Mouse (Mus musculus): Measurements from ENCODE around the gene Pwwp2b. TPM values are rescaled to one million over a fixed set of nuclear protein-coding genes. Genes with fewer than 3 reads are reported as not detected.

Pwwp2b gene
- polyA plus RNA-seq, 1 experiment from 2014 or later, result 4.3 TPM

DNA sequence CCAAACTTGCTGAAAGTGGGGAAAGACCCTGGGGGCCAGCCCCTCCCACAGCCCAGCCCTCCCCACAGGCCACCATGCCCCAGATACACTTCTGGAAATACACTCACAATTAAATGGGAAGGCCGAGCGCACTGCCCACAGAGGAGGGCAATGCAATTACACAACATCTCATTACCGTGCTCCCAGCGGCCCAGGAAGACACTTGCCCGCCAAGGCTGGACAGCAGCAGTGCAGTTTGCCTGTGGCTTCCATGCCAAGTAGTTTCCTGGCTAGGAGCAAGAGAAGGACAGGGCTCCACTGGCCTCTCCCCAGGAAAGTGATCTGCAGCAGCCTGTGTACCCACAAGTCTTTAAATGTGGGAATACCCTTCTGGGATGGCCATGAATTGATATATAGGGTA lies 64.4 kb downstream of the Pwwp2b start:
- H3K4me1 ChIP-seq, result peaks cover 32% of the 10 kb centered on the region
- WGBS, result 85% methylated on average over 5 of the region's 5 CpGs
- H3K9me3 ChIP-seq (replicated peaks), result no peaks in the 10 kb centered on the region
- H3K27ac ChIP-seq (replicated peaks), result no peak overlapping the region
- H3K4me3 ChIP-seq, result no peak overlapping the region
- H3K36me3 ChIP-seq, result no peaks in the 10 kb centered on the region
- DNase-seq (ENCODE audit: low spot score), result no peak
- peaks cover 27% of the 10 kb centered on the region for H3K27me3 ChIP-seq (ENCODE audit: low read depth, poor library complexity, severe bottlenecking)

DNA sequence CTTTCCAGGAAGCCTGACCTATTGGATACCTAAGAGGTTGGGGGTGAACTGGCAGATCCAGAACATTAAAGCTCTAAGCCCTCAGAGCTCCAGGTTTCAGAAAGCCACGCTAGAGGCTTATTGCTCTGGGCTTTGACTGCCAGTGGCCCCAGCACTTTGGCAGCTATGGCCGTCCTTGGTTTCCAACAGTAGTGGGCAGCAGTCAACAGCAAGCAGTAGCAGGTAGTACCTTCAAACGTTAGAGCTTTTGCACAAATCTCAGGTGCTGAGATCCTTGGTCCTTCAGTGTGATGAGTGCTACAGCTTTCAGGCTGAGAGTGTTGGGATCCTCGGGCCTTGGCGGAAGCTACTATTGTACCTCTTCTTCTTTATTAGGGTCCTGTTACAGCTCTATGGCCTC lies 65.1 kb downstream of the Pwwp2b start:
- H3K36me3 ChIP-seq, result no peaks in the 10 kb centered on the region
- 86% methylated on average over 5 of the region's 5 CpGs for WGBS
- H3K27me3 ChIP-seq (ENCODE audit: low read depth, poor library complexity, severe bottlenecking), result peaks cover 27% of the 10 kb centered on the region
- no peak overlapping the region for H3K27ac ChIP-seq (replicated peaks)
- DNase-seq (ENCODE audit: low spot score), result no peak
- H3K4me3 ChIP-seq, result no peak overlapping the region
- H3K9me3 ChIP-seq (replicated peaks), result no peaks in the 10 kb centered on the region
- peaks cover 32% of the 10 kb centered on the region for H3K4me1 ChIP-seq

DNA sequence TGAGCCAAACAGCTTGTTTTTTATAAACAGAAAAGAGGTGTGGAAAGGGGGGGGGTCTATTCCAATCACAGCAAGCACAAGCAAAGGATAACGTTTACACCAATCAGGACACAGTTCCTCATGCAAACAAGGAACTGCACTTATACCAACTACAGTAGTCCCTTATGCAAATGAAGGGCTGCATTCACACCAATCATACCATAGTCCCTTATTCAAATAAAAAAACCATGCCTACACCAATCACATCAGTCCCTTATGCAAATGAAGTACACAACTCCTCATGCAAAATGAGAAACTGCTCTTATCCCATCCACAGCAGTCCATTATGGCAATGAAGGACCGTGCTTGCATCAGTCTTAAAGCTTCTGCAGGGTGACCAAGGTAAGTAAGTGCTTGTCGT lies 66.4 kb downstream of the Pwwp2b start:
- Histone ChIP-seq H3K27ac (replicated peaks) (no peak overlapping the region), H3K27me3 (ENCODE audit: low read depth, poor library complexity, severe bottlenecking) (peaks cover 20% of the 10 kb centered on the region), H3K4me3 (no peak overlapping the region), H3K4me1 (peaks cover 35% of the 10 kb centered on the region), H3K9me3 (replicated peaks) (no peaks in the 10 kb centered on the region), H3K36me3 (no peaks in the 10 kb centered on the region)
- 90% methylated on average over 3 of the region's 3 CpGs for WGBS
- no peak for DNase-seq (ENCODE audit: low spot score)

DNA sequence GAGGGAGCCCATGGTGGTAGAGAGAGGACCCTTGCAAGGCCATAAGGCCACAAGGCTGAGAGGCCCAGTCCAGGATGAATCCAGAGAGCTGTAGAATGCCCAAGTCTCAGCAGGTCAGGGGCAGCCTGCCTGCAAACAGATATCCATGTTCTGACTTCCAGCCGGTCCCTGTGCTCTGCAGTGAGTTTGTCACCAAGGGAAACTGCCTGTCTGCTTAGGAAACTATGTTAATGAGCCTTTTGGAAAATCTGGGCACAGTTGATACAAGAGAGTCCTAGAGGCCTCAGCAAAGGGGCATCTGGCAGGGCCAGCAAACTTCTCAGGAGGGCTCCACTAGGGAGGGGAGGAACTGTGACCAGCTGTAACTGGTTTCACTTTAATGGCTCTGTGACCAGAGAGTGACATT lies 70.7 kb downstream of the Pwwp2b start:
- Histone ChIP-seq H3K4me1 (peaks cover 28% of the 10 kb centered on the region), H3K27ac (replicated peaks) (peak overlapping the region; percentile 30; the same call in 1 of the 2 replicates), H3K36me3 (no peaks in the 10 kb centered on the region), H3K4me3 (no peak overlapping the region), H3K9me3 (replicated peaks) (no peaks in the 10 kb centered on the region), H3K27me3 (ENCODE audit: low read depth, poor library complexity, severe bottlenecking) (peaks cover 4% of the 10 kb centered on the region; the same call in 1 of the 2 replicates)
- no peak for DNase-seq (ENCODE audit: low spot score)
- 67% methylated on average over 1 of the region's 1 CpGs for WGBS

Other genes starting within 250 kb of the Pwwp2b start
- 107 and 159 TPM in 2 replicates for gene Dpysl4, start 162.5 kb upstream of the Pwwp2b start, polyA plus RNA-seq (2016; fragmentation: Nextera tagmentation; extraction: Ambion mirVana)
- gene Lrrc27, start 35.5 kb upstream of the Pwwp2b start, polyA plus RNA-seq (2016; fragmentation: Nextera tagmentation; extraction: Ambion mirVana), result 5.3 and 7.3 TPM in 2 replicates
- 0.22 and 0.35 TPM in 2 replicates for gene Stk32c, start 35.2 kb upstream of the Pwwp2b start, polyA plus RNA-seq (2016; fragmentation: Nextera tagmentation; extraction: Ambion mirVana)
- 17.3 and 19.2 TPM in 2 replicates for gene Inpp5a, start 140.6 kb downstream of the Pwwp2b start, polyA plus RNA-seq (2016; fragmentation: Nextera tagmentation; extraction: Ambion mirVana)

Measured in midbrain, embryonic 10.5 days (tissue).